Mouse (Mus musculus) erythroblast, embryonic 14.5 days (primary cell): Measurements from ENCODE around the gene Nop2.

Source experiments
- GATA1 ChIP-seq: IDR thresholded peaks from 2 replicates; pipeline ENCODE4 v1.6.1; 2012; ENCODE audit warnings: low read length, inconsistent platforms, mixed read lengths
- TAL1 ChIP-seq: IDR thresholded peaks from 3 replicates; pipeline ENCODE4 v1.6.1; 2012; ENCODE audit warnings: low read length, inconsistent platforms, mixed read lengths

GRCm38 (mm10) chr6:125090341-125091085, 41.2 kb upstream of the Nop2 start:
- TF ChIP-seq GATA1 (no peak), TAL1 (no peak)
